Mouse (Mus musculus): ENCODE data around the gene Ube2ql1. TPM values are rescaled to one million over a fixed set of nuclear protein-coding genes. Genes with fewer than 3 reads are reported as not detected.

Gene Ube2ql1
- total RNA-seq, 2 experiments from 2014 or later, result not detected

Other genes starting within 250 kb of the Ube2ql1 start
- gene Nsun2, start 206.1 kb downstream of the Ube2ql1 start, total RNA-seq (2014; fragmentation: Nextera tagmentation), result 194 and 202 TPM in 2 replicates
- gene Nsun2, start 206.1 kb downstream of the Ube2ql1 start, total RNA-seq (2017), result 324 and 335 TPM in 2 replicates
- 19.5 and 24.2 TPM in 2 replicates for gene Tent4a, start 205.3 kb downstream of the Ube2ql1 start, total RNA-seq (2014; fragmentation: Nextera tagmentation)
- gene Tent4a, start 205.3 kb downstream of the Ube2ql1 start, total RNA-seq (2017), result 13.5 and 14.0 TPM in 2 replicates
- 3.8 and 4.7 TPM in 2 replicates for gene Srd5a1, start 128.4 kb downstream of the Ube2ql1 start, total RNA-seq (2014; fragmentation: Nextera tagmentation)
- 2.6 and 3.0 TPM in 2 replicates for gene Srd5a1, start 128.4 kb downstream of the Ube2ql1 start, total RNA-seq (2017)
- 45.9 and 49.2 TPM in 2 replicates for gene Med10, start 62.5 kb upstream of the Ube2ql1 start, total RNA-seq (2014; fragmentation: Nextera tagmentation)
- 58.6 and 103 TPM in 2 replicates for gene Med10, start 62.5 kb upstream of the Ube2ql1 start, total RNA-seq (2017)

Data from megakaryocyte-erythroid progenitor cell, adult 5-6 weeks (primary cell).